Mouse (Mus musculus): ENCODE measurements around the gene Sox30.
A peak's percentile ranks its signal among the peaks of the same experiment; 100 is the strongest.

The Sox30 gene

GRCm38 (mm10) chr11:46055896-46056769, 76.0 kb downstream of the Sox30 start, which contains the start of gene Adam19:
TSS of gene Adam19 (plus strand) at chr11:46055992.
- peak; percentile 84 for DNase-seq (ENCODE audit: low spot score)

GRCm38 (mm10) chr11:46056770-46057411, 76.8 kb downstream of the Sox30 start:
- DNase-seq (ENCODE audit: low spot score) = peak; percentile 48

- DNase-seq (ENCODE audit: low spot score) = peak; percentile 61
Measured at GRCm38 (mm10) chr11:46058011-46058410, 77.9 kb downstream of the Sox30 start.

- DNase-seq (ENCODE audit: low spot score) = no peak
Measured at GRCm38 (mm10) chr11:46058916-46059315, 78.8 kb downstream of the Sox30 start.

- DNase-seq (ENCODE audit: low spot score) = no peak
Measured at GRCm38 (mm10) chr11:46059887-46060650, 80.0 kb downstream of the Sox30 start.

- no peak for DNase-seq (ENCODE audit: low spot score)
Measured at GRCm38 (mm10) chr11:46060651-46061020, 80.5 kb downstream of the Sox30 start.

GRCm38 (mm10) chr11:46061776-46062445, 81.8 kb downstream of the Sox30 start:
- no peak for DNase-seq (ENCODE audit: low spot score)

GRCm38 (mm10) chr11:46062569-46062968, 82.5 kb downstream of the Sox30 start:
- no peak for DNase-seq (ENCODE audit: low spot score)

- DNase-seq (ENCODE audit: low spot score) = no peak
Measured at GRCm38 (mm10) chr11:46062993-46063731, 83.1 kb downstream of the Sox30 start.

- no peak for DNase-seq (ENCODE audit: low spot score)
Measured at GRCm38 (mm10) chr11:46064767-46065166, 84.7 kb downstream of the Sox30 start.

GRCm38 (mm10) chr11:46065201-46066011, 85.3 kb downstream of the Sox30 start:
- DNase-seq (ENCODE audit: low spot score) = peak; percentile 51

Data from yolk sac, embryonic 10.5 days (tissue).